Mouse (Mus musculus) forebrain, embryonic 16.5 days (tissue): Measurements from ENCODE around the gene Gm1673. TPM values are rescaled to one million over a fixed set of nuclear protein-coding genes. Genes with fewer than 3 reads are reported as not detected.

Source experiments
- ATAC-seq: fragments of 200-750 bp; cut with Nextera tagmentation; 2 replicates; pipeline ENCODE4 v1.8.0; 2017; ENCODE audit warnings: mild to moderate bottlenecking, moderate library complexity
- H3K27ac ChIP-seq: fragments of 300-500 bp; sonication (generic); 2 replicates; pipeline ENCODE4 v1.5.1; 2014; ENCODE audit warnings: low read length, control low read depth
- H3K27me3 ChIP-seq: fragments of 300-500 bp; sonication (generic); replicated peaks from 2 replicates; pipeline ENCODE4 v1.6.1; 2014; ENCODE audit warnings: low read length; ENCODE audit not compliant: control insufficient read depth, insufficient read depth
- H3K36me3 ChIP-seq: fragments of 300-500 bp; sonication (generic); 2 replicates; pipeline ENCODE4 v1.6.1; 2014; ENCODE audit not compliant: control insufficient read depth, insufficient read depth
- H3K4me1 ChIP-seq: fragments of 300-500 bp; sonication (generic); replicated peaks from 2 replicates; pipeline ENCODE4 v1.6.1; 2014; ENCODE audit warnings: low read length; ENCODE audit not compliant: control insufficient read depth, insufficient read depth
- H3K4me2 ChIP-seq: fragments of 300-500 bp; sonication (generic); 2 replicates; pipeline ENCODE4 v1.6.1; 2014; ENCODE audit warnings: mild to moderate bottlenecking, low read length, control low read depth
- H3K4me3 ChIP-seq: fragments of 300-500 bp; sonication (generic); replicated peaks from 2 replicates; pipeline ENCODE4 v1.5.1; 2014; ENCODE audit warnings: mild to moderate bottlenecking, low read length, control low read depth
- H3K9ac ChIP-seq: fragments of 300-500 bp; sonication (generic); replicated peaks from 2 replicates; pipeline ENCODE4 v1.6.1; 2014; ENCODE audit warnings: low read depth, low read length, control low read depth
- H3K9me3 ChIP-seq: fragments of 300-500 bp; sonication (generic); 2 replicates; pipeline ENCODE4 v1.6.1; 2016; ENCODE audit warnings: low read length; ENCODE audit not compliant: control insufficient read depth
- WGBS: fragments of 180-500 bp; shearing (Covaris S2); extraction: QIAGEN DNeasy Blood & Tissue Kit; methylation state at CpG from one replicate; pipeline ENCODE4 v1.1.7; 2014; 5-methylcytosine and 5-hydroxymethylcytosine counted together
- polyA plus RNA-seq: library from polyadenylated mRNA; unstranded; fragments of >200 nt; fragmentation: Nextera tagmentation; extraction: Ambion mirVana; gene quantifications from 2 replicates; pipeline ENCODE4 v1.2.1, GENCODE M21; 2015

Gene Gm1673
- polyA plus RNA-seq, 1 experiment from 2014 or later, result 524 TPM

DNA sequence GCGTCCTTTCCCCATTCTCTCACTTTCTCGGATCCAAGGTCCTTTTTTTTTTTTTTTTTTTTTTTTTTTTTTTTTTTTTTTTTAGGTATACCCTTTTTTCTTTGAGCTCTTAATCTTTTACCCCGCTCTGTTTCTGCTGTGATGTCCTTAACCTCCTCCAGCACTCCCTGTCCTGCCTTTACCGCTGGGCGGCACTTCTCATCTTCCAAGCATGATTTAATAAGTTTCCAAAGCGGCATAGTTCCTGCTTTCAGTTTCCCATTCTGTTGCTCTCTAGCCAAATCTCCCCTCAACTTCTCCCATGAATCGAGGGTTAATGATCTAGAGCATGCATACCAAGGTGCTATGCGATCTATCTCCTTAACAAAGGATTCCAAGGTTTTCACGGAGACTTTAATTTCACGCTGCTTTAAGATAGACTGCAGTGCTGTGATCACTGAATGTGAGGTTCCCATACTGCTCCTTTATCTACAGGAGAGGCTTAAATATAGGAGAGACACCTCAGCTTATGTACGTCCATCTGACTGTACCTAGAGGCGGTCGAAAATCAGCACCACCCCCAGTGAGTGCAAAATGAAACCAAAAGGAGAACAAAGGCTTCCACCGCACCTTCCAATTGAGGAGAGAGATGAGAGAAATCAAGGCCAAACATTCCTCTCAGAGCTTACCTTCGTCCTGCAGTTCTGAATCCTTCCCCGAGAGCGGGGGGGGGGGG is 29.6 kb upstream of the Gm1673 start:
- H3K4me1 ChIP-seq, result no peaks in the 10 kb centered on the region
- peak overlapping the region; percentile 18 for H3K4me3 ChIP-seq
- H3K9me3 ChIP-seq, result no peaks in the 10 kb centered on the region
- no peaks in the 10 kb centered on the region for H3K27me3 ChIP-seq
- H3K27ac ChIP-seq, result no peak overlapping the region
- ATAC-seq, result 0 out of 2 replicates have a peak, but pooled peaks have one; percentile 36
- WGBS, result 87% methylated on average over 16 of the region's 17 CpGs
- peak overlapping the region; percentile 13; the same call in 1 of the 2 replicates for H3K9ac ChIP-seq
- no peaks in the 10 kb centered on the region for H3K36me3 ChIP-seq
- H3K4me2 ChIP-seq, result peak overlapping the region; percentile 12

DNA sequence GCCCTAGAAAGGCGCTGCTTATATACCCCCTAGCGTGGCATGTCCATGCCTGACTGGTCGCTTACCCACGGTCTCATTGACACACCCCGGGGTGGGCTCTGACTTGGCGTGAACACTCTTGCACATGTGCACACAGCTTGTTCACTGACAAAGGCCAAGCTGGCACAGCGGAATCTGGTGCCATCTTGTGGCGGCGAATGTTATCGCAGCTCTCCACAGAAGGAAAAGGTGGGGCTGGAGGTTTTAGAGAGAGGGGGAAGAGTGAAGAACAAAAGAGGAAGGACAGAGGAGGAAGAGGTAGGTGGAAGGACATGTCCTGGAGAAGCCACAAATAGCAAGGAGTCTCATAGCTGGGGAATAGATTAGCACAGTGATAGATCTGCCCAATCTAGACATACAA is 28.9 kb upstream of the Gm1673 start:
- Histone ChIP-seq H3K4me2 (peak overlapping the region; percentile 12; the same call in 1 of the 2 replicates), H3K4me3 (peak overlapping the region; percentile 18), H3K27ac (no peak overlapping the region), H3K36me3 (no peaks in the 10 kb centered on the region), H3K9me3 (no peaks in the 10 kb centered on the region), H3K27me3 (no peaks in the 10 kb centered on the region), H3K9ac (peak overlapping the region; percentile 2; the same call in 1 of the 2 replicates), H3K4me1 (no peaks in the 10 kb centered on the region)
- WGBS, result 27% methylated on average over 10 of the region's 10 CpGs
- ATAC-seq, result peak; percentile 88

DNA sequence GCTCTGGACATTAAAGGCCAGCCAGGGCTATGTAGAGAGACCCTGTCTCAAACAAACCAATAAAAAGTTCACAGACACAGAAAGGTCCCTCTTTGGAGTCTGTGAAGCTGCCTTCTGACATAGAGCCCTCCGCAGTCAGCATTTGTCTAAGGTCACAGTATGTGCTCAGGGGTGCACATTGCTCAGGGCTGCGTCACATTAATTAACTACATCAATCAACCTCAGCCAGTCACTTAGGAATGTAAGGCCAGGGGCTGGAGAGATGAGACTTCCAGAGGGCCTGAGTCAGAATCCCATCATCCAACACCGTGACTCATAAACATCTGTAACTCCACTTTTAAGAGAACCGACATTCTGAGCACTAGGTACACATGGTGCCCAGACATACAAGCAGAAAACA is 27.4 kb upstream of the Gm1673 start:
- ATAC-seq, result no peak
- H3K27me3 ChIP-seq, result no peaks in the 10 kb centered on the region
- H3K4me1 ChIP-seq, result no peaks in the 10 kb centered on the region
- H3K4me3 ChIP-seq, result no peak overlapping the region
- H3K27ac ChIP-seq, result no peak overlapping the region
- no peak overlapping the region for H3K9ac ChIP-seq
- no peaks in the 10 kb centered on the region for H3K36me3 ChIP-seq
- WGBS, result 91% methylated on average over 4 of the region's 4 CpGs
- no peaks in the 10 kb centered on the region for H3K9me3 ChIP-seq
- no peak overlapping the region for H3K4me2 ChIP-seq

DNA sequence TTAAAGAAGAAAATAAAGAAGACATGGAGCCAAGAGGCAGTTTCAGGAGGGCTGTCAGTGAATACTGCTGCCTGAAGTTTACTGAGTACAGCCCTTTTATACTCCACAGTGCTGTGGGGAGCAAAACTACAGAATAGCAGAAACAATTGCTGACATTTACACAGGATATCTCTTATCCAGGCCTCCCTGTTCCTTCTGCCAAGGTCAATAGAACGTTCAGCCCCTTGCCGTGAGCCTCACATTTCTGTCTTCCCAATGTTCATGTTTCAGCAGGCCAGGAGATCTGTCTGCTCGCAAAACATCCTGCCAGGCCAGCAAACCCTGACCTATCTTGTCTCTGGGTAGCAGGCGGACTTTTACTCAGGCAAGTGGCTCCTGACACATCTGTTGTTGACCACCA is 23.9 kb upstream of the Gm1673 start:
- H3K9ac ChIP-seq, result no peak overlapping the region
- no peak overlapping the region for H3K27ac ChIP-seq
- WGBS, result 83% methylated on average over 4 of the region's 4 CpGs
- no peak for ATAC-seq
- H3K36me3 ChIP-seq, result no peaks in the 10 kb centered on the region
- no peaks in the 10 kb centered on the region for H3K9me3 ChIP-seq
- H3K4me2 ChIP-seq, result no peak overlapping the region
- no peaks in the 10 kb centered on the region for H3K4me1 ChIP-seq
- H3K4me3 ChIP-seq, result no peak overlapping the region
- 0 out of 2 replicates have a peak, but pooled peaks cover 2% of the 10 kb centered on the region for H3K27me3 ChIP-seq

DNA sequence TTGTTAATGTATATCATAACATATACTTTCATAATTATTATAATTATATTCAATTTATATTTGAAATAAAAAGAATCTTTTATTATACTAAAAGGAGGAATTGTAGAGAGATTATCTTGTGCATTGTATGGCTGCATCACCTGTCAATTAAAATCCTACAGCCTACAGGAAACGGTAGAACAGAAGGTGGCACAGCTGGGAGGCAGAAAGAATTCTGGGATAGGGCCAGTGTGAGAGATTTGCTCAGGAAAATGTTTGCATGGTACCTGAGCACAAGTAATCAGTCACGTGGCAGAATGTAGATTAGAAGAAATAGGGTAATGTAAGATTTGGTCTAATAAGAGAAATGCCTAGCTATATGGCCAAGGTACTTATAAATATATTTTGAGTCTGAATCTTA is 8.5 kb upstream of the Gm1673 start:
- ATAC-seq, result no peak
- H3K27me3 ChIP-seq, result no peaks in the 10 kb centered on the region
- H3K4me3 ChIP-seq, result no peak overlapping the region
- H3K27ac ChIP-seq, result no peak overlapping the region
- no peaks in the 10 kb centered on the region for H3K4me1 ChIP-seq
- WGBS, result 30% methylated on average over 2 of the region's 2 CpGs
- no peak overlapping the region for H3K4me2 ChIP-seq
- no peaks in the 10 kb centered on the region for H3K9me3 ChIP-seq
- no peak overlapping the region for H3K9ac ChIP-seq
- no peaks in the 10 kb centered on the region for H3K36me3 ChIP-seq

DNA sequence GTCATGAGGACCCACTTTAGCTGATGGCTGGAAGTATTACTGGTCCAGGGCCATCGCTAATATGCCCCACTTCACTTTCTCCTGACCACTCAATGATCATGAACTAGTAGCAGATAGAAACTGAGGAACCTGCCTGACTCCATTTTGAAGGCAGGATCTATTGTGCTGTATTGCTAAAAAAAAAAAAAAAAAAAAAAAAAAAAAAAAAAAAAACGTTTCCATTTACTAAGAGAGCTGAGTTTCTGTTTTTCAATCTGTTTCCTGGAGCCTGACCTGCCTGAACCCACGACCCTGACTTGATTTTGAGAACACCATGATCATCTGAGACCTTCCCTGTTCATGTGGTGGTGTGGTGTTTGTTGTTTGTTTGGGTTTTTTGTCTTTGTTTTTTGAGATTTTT is 7.0 kb upstream of the Gm1673 start:
- Histone ChIP-seq H3K4me2 (no peak overlapping the region), H3K9ac (no peak overlapping the region), H3K4me3 (no peak overlapping the region), H3K27ac (no peak overlapping the region), H3K4me1 (no peaks in the 10 kb centered on the region), H3K9me3 (no peaks in the 10 kb centered on the region), H3K27me3 (no peaks in the 10 kb centered on the region), H3K36me3 (no peaks in the 10 kb centered on the region)
- WGBS, result 45% methylated on average over 3 of the region's 3 CpGs
- ATAC-seq, result no peak

DNA sequence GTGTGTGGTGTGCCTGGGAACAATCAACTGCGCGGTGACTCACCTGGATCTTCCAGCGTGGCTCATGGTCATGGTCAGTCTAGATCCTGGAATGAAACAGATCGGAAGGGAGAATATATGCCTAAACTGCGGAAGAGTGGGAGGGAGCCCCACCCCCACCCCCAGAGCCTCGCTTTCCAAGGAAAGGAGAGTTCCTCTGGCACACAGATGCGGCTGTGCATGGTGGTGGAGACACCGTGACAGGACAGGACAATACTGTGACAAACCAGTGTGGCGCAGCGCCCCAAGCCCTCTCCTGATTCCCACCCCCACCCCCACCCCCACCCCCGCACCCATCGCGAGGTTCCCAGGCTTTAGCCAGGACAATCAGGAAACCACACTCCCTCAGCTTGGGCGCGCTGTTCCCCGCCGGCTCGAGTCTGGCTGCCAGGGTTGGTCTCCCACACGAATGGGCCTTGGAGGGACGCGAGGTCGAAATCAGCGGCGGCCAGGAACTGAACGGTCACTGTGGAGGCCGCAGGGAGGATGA is 438 bp upstream of the Gm1673 start:
- Histone ChIP-seq H3K4me2 (peak overlapping the region; percentile 86), H3K9ac (peak overlapping the region; percentile 97), H3K9me3 (no peaks in the 10 kb centered on the region), H3K27ac (peak overlapping the region; percentile 91), H3K36me3 (peaks cover 5% of the 10 kb centered on the region; the same call in 1 of the 2 replicates), H3K4me3 (peak overlapping the region; percentile 95), H3K4me1 (peaks cover 28% of the 10 kb centered on the region), H3K27me3 (no peaks in the 10 kb centered on the region)
- peak; percentile 36 for ATAC-seq
- 2% methylated on average over 26 of the region's 26 CpGs for WGBS

DNA sequence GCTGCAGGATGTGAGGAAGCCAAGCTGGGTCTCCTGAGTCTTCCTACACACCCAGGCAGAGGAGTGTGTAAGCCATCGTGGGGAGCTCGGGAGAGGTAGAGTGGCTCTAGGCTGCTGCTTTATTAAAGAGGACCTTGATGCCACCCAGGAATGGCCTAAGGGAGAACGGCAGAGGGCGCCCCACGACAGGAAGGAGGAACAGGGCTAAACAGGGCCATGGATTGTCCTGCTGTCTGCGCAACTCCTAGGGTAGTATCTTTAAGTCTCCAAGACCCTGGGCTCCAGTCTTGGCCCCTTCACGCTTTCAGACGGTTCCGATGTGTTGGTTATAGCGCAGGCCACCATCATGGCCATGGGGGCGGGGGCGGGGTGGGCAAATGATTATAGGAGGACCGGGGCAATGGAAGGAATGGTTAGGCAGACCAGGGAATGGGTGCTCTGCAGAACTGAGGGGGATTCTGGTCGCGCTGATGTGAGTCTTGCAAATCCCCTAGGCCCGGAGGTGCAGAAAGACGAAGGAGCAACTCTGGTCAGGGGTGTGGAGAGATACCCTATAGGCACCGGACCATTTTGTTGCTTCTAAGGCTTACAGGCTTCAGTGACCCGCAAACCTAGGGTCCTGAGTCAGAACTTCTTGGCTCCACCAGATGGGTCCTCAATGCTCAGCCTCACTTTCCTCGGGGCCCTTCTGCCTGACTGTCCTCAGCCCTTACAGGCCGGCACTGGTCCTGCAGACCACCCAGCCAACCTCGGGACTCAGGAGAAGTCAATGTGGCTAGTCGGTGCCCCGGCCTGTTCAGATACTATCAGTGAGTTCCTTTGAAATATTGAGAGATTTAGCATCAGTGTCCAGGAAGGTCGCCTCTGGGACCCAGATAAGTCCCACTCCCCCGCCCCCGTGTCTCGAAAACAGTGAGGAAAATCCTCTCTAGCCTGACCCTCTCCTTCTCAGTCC is 11.7 kb downstream of the Gm1673 start:
- Histone ChIP-seq H3K9ac (peak overlapping the region; percentile 94), H3K36me3 (no peaks in the 10 kb centered on the region), H3K4me1 (peaks cover 32% of the 10 kb centered on the region), H3K4me3 (peak overlapping the region; percentile 91), H3K27me3 (no peaks in the 10 kb centered on the region), H3K9me3 (no peaks in the 10 kb centered on the region), H3K27ac (peak overlapping the region; percentile 98), H3K4me2 (peak overlapping the region; percentile 65)
- no peak for ATAC-seq
- WGBS, result 34% methylated on average over 28 of the region's 28 CpGs
